Mouse (Mus musculus): ENCODE measurements around the gene Fam117b.

GRCm38 (mm10) chr1:59897147-59897798 is 15.5 kb upstream of the Fam117b start:
- TF ChIP-seq ZKSCAN1 (IDR thresholded peaks at IDR 0.05; ENCODE audit: borderline replicate concordance, low read depth, low read length) (no peak), CTCF (conservative IDR thresholded peaks at IDR 0.05 in 1 of 2, IDR thresholded peaks at IDR 0.05 in 1 of 2; ENCODE audit: low read depth in 2 of 2, low read length in 2 of 2) (no peak)
